Mouse (Mus musculus) CH12.LX (cell line): ENCODE results near the gene Klhdc8b. TPM values are rescaled to one million over a fixed set of nuclear protein-coding genes. Genes with fewer than 3 reads are reported as not detected.

ENCODE experiments used
- DNase-seq: peaks from one replicate; pipeline ENCODE4 v3.0.0-alpha.2; 2013; ENCODE audit errors: extremely low read depth
- H3K27ac ChIP-seq: 2 replicates; pipeline ENCODE4 v1.5.1; 2012; ENCODE audit warnings: low read depth, mild to moderate bottlenecking, control low read depth, moderate library complexity; ENCODE audit not compliant: insufficient read depth
- H3K27me3 ChIP-seq: replicated peaks from 2 replicates; pipeline ENCODE3; 2012; ENCODE audit warnings: inconsistent platforms
- H3K36me3 ChIP-seq, 2 experiments: replicated peaks in 1 of 2; 2 replicates each; pipeline versions ENCODE3 to v1.6.1; 2012; ENCODE audit warnings: inconsistent platforms in 1 of 2, low read length in 1 of 2, mild to moderate bottlenecking in 1 of 2, mixed read lengths in 1 of 2, moderate library complexity in 1 of 2; ENCODE audit not compliant: control insufficient read depth in 1 of 2, insufficient read depth in 1 of 2
- H3K4me1 ChIP-seq, 2 experiments: 2 replicates each; pipeline ENCODE4 v1.6.1; 2012; ENCODE audit warnings: inconsistent platforms in 1 of 2, moderate library complexity in 1 of 2; ENCODE audit not compliant: insufficient read depth in 2 of 2, control insufficient read depth in 1 of 2
- H3K4me2 ChIP-seq: 2 replicates; pipeline ENCODE4 v1.6.1; 2012; ENCODE audit warnings: low read depth, mild to moderate bottlenecking, control low read depth; ENCODE audit not compliant: poor library complexity, insufficient read depth, severe bottlenecking
- H3K4me3 ChIP-seq, 3 experiments: fragments of 150-350 bp in 1 of 3; sonication (generic) in 1 of 3; replicated peaks in 1 of 3; 2 replicates each; pipeline versions ENCODE3 to v1.5.1; 2011 to 2012; ENCODE audit warnings: low read depth in 2 of 3, low read length in 2 of 3, mild to moderate bottlenecking in 2 of 3, moderate library complexity in 2 of 3, control low read depth in 1 of 3, improper control_type of control experiment in 1 of 3, inconsistent platforms in 1 of 3, mixed read lengths in 1 of 3; ENCODE audit not compliant: poor library complexity in 1 of 3
- H3K79me2 ChIP-seq: replicated peaks from 2 replicates; pipeline ENCODE4 v1.6.1; 2012; ENCODE audit warnings: mild to moderate bottlenecking, moderate library complexity; ENCODE audit not compliant: control insufficient read depth, poor library complexity, insufficient read depth, severe bottlenecking; ENCODE audit errors: extremely low read depth
- H3K9ac ChIP-seq: 2 replicates; pipeline ENCODE4 v1.6.1; 2012; ENCODE audit warnings: low read depth, mild to moderate bottlenecking, control low read depth, moderate library complexity; ENCODE audit not compliant: insufficient read depth
- H3K9me3 ChIP-seq: replicated peaks from 2 replicates; pipeline ENCODE3; 2012; ENCODE audit warnings: low read length, inconsistent platforms, mixed read lengths
- CHD1 ChIP-seq: IDR thresholded peaks from 2 replicates; pipeline ENCODE4 v1.6.1; 2012; ENCODE audit warnings: low read depth, low read length, improper control_type of control experiment, inconsistent platforms
- E2F4 ChIP-seq: IDR thresholded peaks from 2 replicates; pipeline ENCODE4 v1.6.1; 2011; ENCODE audit warnings: low read depth, low read length, improper control_type of control experiment; ENCODE audit not compliant: insufficient replicate concordance
- ELF1 ChIP-seq: IDR thresholded peaks from 2 replicates; pipeline ENCODE4 v1.6.1; 2014; ENCODE audit warnings: low read depth, mild to moderate bottlenecking, inconsistent platforms, low read length, improper control_type of control experiment
- EP300 ChIP-seq: IDR thresholded peaks from 2 replicates; pipeline ENCODE4 v1.6.1; 2011; ENCODE audit warnings: low read length, improper control_type of control experiment
- ETS1 ChIP-seq: conservative IDR thresholded peaks from 2 replicates; pipeline ENCODE4 v1.6.1; 2012; ENCODE audit warnings: low read depth, mild to moderate bottlenecking, inconsistent platforms, low read length, improper control_type of control experiment, moderate library complexity
- GABPA ChIP-seq: IDR thresholded peaks from 2 replicates; pipeline ENCODE4 v1.6.1; 2012; ENCODE audit warnings: low read depth, low read length, improper control_type of control experiment, inconsistent platforms; ENCODE audit not compliant: insufficient replicate concordance
- HCFC1 ChIP-seq: IDR thresholded peaks from 2 replicates; pipeline ENCODE4 v1.6.1; 2012; ENCODE audit warnings: low read depth, mild to moderate bottlenecking, inconsistent platforms, low read length, improper control_type of control experiment
- IRF4 ChIP-seq: IDR thresholded peaks from 2 replicates; pipeline ENCODE4 v1.6.1; 2014; ENCODE audit warnings: low read depth, mild to moderate bottlenecking, inconsistent platforms, low read length, improper control_type of control experiment
- JUND ChIP-seq: conservative IDR thresholded peaks from 2 replicates; pipeline ENCODE4 v1.6.1; 2011; ENCODE audit warnings: low read depth, low read length, improper control_type of control experiment
- KAT2A ChIP-seq: IDR thresholded peaks from 2 replicates; pipeline ENCODE4 v1.6.1; 2012; ENCODE audit warnings: low read length, improper control_type of control experiment, inconsistent platforms; ENCODE audit not compliant: insufficient replicate concordance
- MAX ChIP-seq: IDR thresholded peaks from 2 replicates; pipeline ENCODE4 v1.6.1; 2011; ENCODE audit warnings: low read length, improper control_type of control experiment
- NELFE ChIP-seq: IDR thresholded peaks from 2 replicates; pipeline ENCODE4 v1.6.1; 2011; ENCODE audit warnings: low read depth, low read length, improper control_type of control experiment
- NRF1 ChIP-seq: IDR thresholded peaks from 2 replicates; pipeline ENCODE4 v1.6.1; 2014; ENCODE audit warnings: low read depth, mild to moderate bottlenecking, inconsistent platforms, low read length, improper control_type of control experiment, moderate library complexity
- PAX5 ChIP-seq: IDR thresholded peaks from 2 replicates; pipeline ENCODE4 v1.6.1; 2012; ENCODE audit warnings: low read length, inconsistent platforms, mixed read lengths
- POLR2A ChIP-seq: IDR thresholded peaks from 2 replicates; pipeline ENCODE4 v1.6.1; 2011; ENCODE audit warnings: low read depth, mild to moderate bottlenecking, improper control_type of control experiment, low read length
- POLR2AphosphoS2 ChIP-seq: IDR thresholded peaks from 2 replicates; pipeline ENCODE4 v1.6.1; 2011; ENCODE audit warnings: low read depth, low read length, improper control_type of control experiment
- SMC3 ChIP-seq: IDR thresholded peaks from 2 replicates; pipeline ENCODE4 v1.6.1; 2011; ENCODE audit warnings: low read depth, low read length, improper control_type of control experiment
- TBP ChIP-seq: conservative IDR thresholded peaks from 2 replicates; pipeline ENCODE4 v1.6.1; 2011; ENCODE audit warnings: low read depth, low read length, improper control_type of control experiment
- UBTF ChIP-seq: IDR thresholded peaks from 2 replicates; pipeline ENCODE4 v1.6.1; 2012; ENCODE audit warnings: low read depth, mild to moderate bottlenecking, inconsistent platforms, low read length, improper control_type of control experiment, moderate library complexity
- ZC3H11A ChIP-seq: IDR thresholded peaks from 2 replicates; pipeline ENCODE4 v1.6.1; 2012; ENCODE audit warnings: low read depth, mild to moderate bottlenecking, inconsistent platforms, low read length, improper control_type of control experiment
- ZNF384 ChIP-seq: IDR thresholded peaks from 2 replicates; pipeline ENCODE4 v1.6.1; 2012; ENCODE audit warnings: low read depth, low read length, improper control_type of control experiment, inconsistent platforms
- dilution Hi-C: fragments of 300-500 bp; cut with MboI; formaldehyde crosslinking; loops from 2 replicates; pipeline ENCODE4 v1.14.3; 2020; ENCODE audit warnings: low sequenced_read_pairs; ENCODE audit not compliant: extremely low pct_unique_long_range_greater_than_20kb, extremely low pct_ligation_motif_present
- in situ Hi-C: fragments of 300-500 bp; cut with MboI; formaldehyde crosslinking; loops from 3 replicates; pipeline ENCODE4 v1.14.3; 2019; ENCODE audit warnings: low sequenced_read_pairs, low pct_ligation_motif_present, low pct_unique_long_range_greater_than_20kb, mixed read lengths
- polyA plus RNA-seq: library from polyadenylated mRNA; unstranded; fragments of >175 nt; gene quantifications from 2 replicates; pipeline ENCODE4 v1.2.1, GENCODE M21; 2012; ENCODE audit warnings: low read depth; ENCODE audit not compliant: insufficient read length
- total RNA-seq, 2 experiments: library from RNA; depleted of rRNA; stranded (reverse); fragments of 300-350 nt in 1 of 2; fragments of >200 nt in 1 of 2; gene quantifications; 2 replicates each; pipeline ENCODE4 v1.2.3; 2012 to 2014

Klhdc8b gene
- total and polyA plus RNA-seq, 3 experiments: 1.9 to 5.2 (median 3.5) TPM

DNA sequence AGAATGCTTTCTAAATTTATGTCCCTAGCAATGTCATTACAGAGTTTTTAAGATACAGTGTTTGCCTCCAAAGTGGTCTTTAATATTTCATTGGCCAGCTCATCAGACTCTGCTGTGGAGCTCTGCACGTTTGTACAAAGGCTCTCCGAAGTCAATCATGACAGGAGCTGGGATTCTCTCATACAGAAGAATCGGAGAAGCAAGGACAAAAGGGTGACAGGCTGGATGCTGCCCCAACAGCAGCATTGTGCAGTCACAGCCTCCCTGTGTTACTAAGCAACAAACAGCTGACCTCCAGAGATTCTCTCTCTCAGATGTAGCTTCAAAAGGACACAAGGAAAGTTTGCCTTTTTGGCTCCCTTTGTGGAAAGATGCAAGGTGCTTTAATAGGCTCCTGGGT lies 25.2 kb downstream of the Klhdc8b start, which contains the start of gene BC048562:
Gene BC048562 (plus strand): TSS at position 301 of the 400 bp plus-strand sequence.
- H3K9ac ChIP-seq: no peak within 1 kb of the TSS
- H3K27ac ChIP-seq: no peak within 1 kb of the TSS
- peaks cover 5% of the 10 kb centered on the region for H3K9me3 ChIP-seq
- H3K4me3 ChIP-seq: no peak within 1 kb of the TSS
- in situ Hi-C loops (no loop called here), dilution Hi-C loops (no loop called here)
- 0 out of 4 replicates have a peak, but pooled peaks cover 0 to 2% of the 10 kb centered on the region in 2 experiments for H3K4me1 ChIP-seq
- H3K4me2 ChIP-seq: no peak within 1 kb of the TSS
- H3K27me3 ChIP-seq: peaks cover 40% of the 10 kb centered on the region
- H3K36me3 ChIP-seq: no peaks in the 10 kb centered on the region
- TF ChIP-seq ZNF384: no peak
- no peak for TF ChIP-seq POLR2A
- no peak for TF ChIP-seq GABPA
- TF ChIP-seq UBTF: no peak
- no peaks in the 10 kb centered on the region for H3K79me2 ChIP-seq
- no peak for DNase-seq

DNA sequence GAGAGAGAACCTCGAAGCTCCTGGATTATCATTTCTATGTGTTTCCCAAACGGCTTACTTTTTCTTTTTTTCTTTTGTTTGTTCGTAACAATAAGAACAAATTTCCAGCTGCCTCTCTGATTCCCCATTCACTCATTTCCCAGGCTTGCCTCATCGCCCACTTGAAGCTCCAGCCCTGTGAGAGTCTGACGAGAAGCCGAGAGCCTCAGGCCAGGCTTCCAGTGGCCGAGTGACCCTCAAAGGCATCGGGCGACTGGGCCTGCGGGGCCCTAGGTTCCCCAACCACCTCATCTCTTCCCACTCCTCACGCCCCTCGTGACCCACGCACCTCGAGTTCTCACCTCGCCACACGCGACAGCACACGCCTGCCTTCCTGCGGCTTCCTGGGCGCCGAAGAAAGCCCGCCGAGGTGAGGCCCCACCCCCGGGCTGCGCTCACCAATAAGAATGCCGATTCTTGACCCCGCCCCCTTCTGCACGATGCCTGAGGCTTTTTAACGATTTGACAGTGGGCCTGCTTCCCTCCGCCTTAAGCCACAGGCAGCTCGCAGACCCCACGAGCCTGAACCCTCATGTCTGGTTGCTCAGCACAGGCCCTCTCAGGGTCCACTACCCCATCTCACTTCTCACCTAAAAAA lies 29.8 kb downstream of the Klhdc8b start:
- Histone ChIP-seq H3K4me1 (no peaks in the 10 kb centered on the region), H3K9me3 (peaks cover 5% of the 10 kb centered on the region), H3K79me2 (no peaks in the 10 kb centered on the region), H3K27ac (no peak overlapping the region), H3K36me3 (no peaks in the 10 kb centered on the region), H3K4me2 (no peak overlapping the region), H3K4me3 (no peak overlapping the region), H3K27me3 (peaks cover 18% of the 10 kb centered on the region), H3K9ac (no peak overlapping the region)
- DNase-seq: no peak
- no peak for TF ChIP-seq IRF4
- TF ChIP-seq EP300: no peak
- no peak for TF ChIP-seq NELFE
- no peak for TF ChIP-seq ZNF384
- TF ChIP-seq POLR2A: no peak
- no peak for TF ChIP-seq NRF1
- no peak for TF ChIP-seq CHD1
- TF ChIP-seq E2F4: no peak
- no peak for TF ChIP-seq POLR2AphosphoS2
- TF ChIP-seq SMC3: no peak
- TF ChIP-seq ETS1: no peak
- no peak for TF ChIP-seq KAT2A
- no peak for TF ChIP-seq MAX
- no peak for TF ChIP-seq ELF1
- no peak for TF ChIP-seq HCFC1
- no peak for TF ChIP-seq GABPA
- TF ChIP-seq JUND: no peak
- no peak for TF ChIP-seq ZC3H11A
- TF ChIP-seq PAX5: no peak
- no peak for TF ChIP-seq TBP
- in situ Hi-C loops (no loop called here), dilution Hi-C loops (no loop called here)
